Mouse (Mus musculus) brain, embryonic 14.5 days (tissue): ENCODE measurements around the gene Nfkbiz.

Source experiments
- CTCF ChIP-seq: fragments of 200-500 bp; IDR thresholded peaks from 2 replicates; pipeline ENCODE4 v1.5.1; 2012; ENCODE audit warnings: inconsistent platforms, mild to moderate bottlenecking, moderate library complexity, borderline replicate concordance; ENCODE audit not compliant: insufficient read depth, insufficient read length; ENCODE audit errors: extremely low read depth
- POLR2A ChIP-seq: fragments of 200-500 bp; IDR thresholded peaks from 2 replicates; pipeline ENCODE4 v1.6.1; 2012; ENCODE audit warnings: mild to moderate bottlenecking, inconsistent platforms, borderline replicate concordance; ENCODE audit not compliant: poor library complexity, insufficient read depth, insufficient read length, severe bottlenecking; ENCODE audit errors: extremely low read depth

DNA sequence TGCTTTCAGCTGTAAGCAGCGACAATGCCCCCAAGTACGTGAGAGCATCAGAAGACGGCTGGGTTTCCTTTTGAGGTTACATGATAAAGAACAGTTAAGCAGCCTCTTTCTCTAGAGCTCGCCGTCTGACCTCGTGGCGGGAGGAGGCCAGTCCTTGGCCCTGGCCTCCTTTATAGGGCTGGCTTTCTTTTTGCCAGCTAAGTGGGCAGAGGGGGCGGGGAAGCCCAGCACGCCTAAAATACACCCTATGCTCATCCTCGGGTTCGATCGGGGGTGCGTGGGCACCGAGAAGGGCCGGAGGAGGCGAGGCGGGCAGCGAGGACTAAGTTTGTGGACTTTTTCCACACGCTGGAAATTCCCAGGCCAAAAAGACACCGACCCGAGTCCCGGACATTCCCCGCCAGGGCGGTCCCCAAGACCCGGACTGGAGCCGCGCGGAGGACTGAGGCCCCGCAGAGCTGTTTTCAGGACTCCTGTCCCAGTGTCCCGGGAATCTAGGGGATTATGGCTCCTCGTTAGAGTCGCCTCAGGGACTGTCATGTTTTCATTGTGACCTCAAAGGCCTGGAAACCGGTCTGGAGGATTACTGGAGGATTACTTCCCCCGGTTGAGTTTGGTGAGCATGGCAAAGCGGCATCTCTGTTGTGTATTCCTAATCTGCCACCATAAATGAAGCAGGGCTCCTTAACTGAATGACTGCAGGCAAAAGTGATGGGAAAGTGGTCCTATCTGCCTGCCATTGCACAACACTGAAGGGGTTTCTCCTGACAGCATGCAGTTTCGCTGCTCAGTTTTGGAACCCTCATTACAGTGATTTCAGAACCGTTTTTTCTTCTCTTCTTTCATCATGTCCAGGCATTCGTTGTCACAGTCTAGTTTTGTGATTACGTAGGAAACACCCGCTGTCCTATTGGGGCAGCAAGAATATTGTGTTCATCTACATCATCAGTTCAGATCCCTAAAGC is at the start of gene Nfkbiz:
- TF ChIP-seq POLR2A (peak; percentile 6; the same call in 1 of the 2 replicates), CTCF (no peak)
